Mouse (Mus musculus) CH12.LX (cell line): Measurements from ENCODE around the gene Iqcc. TPM values are rescaled to one million over a fixed set of nuclear protein-coding genes. Genes with fewer than 3 reads are reported as not detected.
A peak's percentile ranks its signal among the peaks of the same experiment; 100 is the strongest.

ENCODE experiments used
- DNase-seq: peaks from one replicate; pipeline ENCODE4 v3.0.0-alpha.2; 2013; ENCODE audit errors: extremely low read depth
- H3K27ac ChIP-seq: 2 replicates; pipeline ENCODE4 v1.5.1; 2012; ENCODE audit warnings: low read depth, mild to moderate bottlenecking, control low read depth, moderate library complexity; ENCODE audit not compliant: insufficient read depth
- H3K27me3 ChIP-seq: replicated peaks from 2 replicates; pipeline ENCODE3; 2012; ENCODE audit warnings: inconsistent platforms
- H3K36me3 ChIP-seq, 2 experiments: replicated peaks in 1 of 2; 2 replicates each; pipeline versions ENCODE3 to v1.6.1; 2012; ENCODE audit warnings: inconsistent platforms in 1 of 2, low read length in 1 of 2, mild to moderate bottlenecking in 1 of 2, mixed read lengths in 1 of 2, moderate library complexity in 1 of 2; ENCODE audit not compliant: control insufficient read depth in 1 of 2, insufficient read depth in 1 of 2
- H3K4me1 ChIP-seq, 2 experiments: 2 replicates each; pipeline ENCODE4 v1.6.1; 2012; ENCODE audit warnings: inconsistent platforms in 1 of 2, moderate library complexity in 1 of 2; ENCODE audit not compliant: insufficient read depth in 2 of 2, control insufficient read depth in 1 of 2
- H3K4me2 ChIP-seq: 2 replicates; pipeline ENCODE4 v1.6.1; 2012; ENCODE audit warnings: low read depth, mild to moderate bottlenecking, control low read depth; ENCODE audit not compliant: poor library complexity, insufficient read depth, severe bottlenecking
- H3K4me3 ChIP-seq, 3 experiments: fragments of 150-350 bp in 1 of 3; sonication (generic) in 1 of 3; replicated peaks in 1 of 3; 2 replicates each; pipeline versions ENCODE3 to v1.5.1; 2011 to 2012; ENCODE audit warnings: low read depth in 2 of 3, low read length in 2 of 3, mild to moderate bottlenecking in 2 of 3, moderate library complexity in 2 of 3, control low read depth in 1 of 3, improper control_type of control experiment in 1 of 3, inconsistent platforms in 1 of 3, mixed read lengths in 1 of 3; ENCODE audit not compliant: poor library complexity in 1 of 3
- H3K79me2 ChIP-seq: replicated peaks from 2 replicates; pipeline ENCODE4 v1.6.1; 2012; ENCODE audit warnings: mild to moderate bottlenecking, moderate library complexity; ENCODE audit not compliant: control insufficient read depth, poor library complexity, insufficient read depth, severe bottlenecking; ENCODE audit errors: extremely low read depth
- H3K9ac ChIP-seq: 2 replicates; pipeline ENCODE4 v1.6.1; 2012; ENCODE audit warnings: low read depth, mild to moderate bottlenecking, control low read depth, moderate library complexity; ENCODE audit not compliant: insufficient read depth
- H3K9me3 ChIP-seq: replicated peaks from 2 replicates; pipeline ENCODE3; 2012; ENCODE audit warnings: low read length, inconsistent platforms, mixed read lengths
- BHLHE40 ChIP-seq: IDR thresholded peaks from 2 replicates; pipeline ENCODE4 v1.6.1; 2011; ENCODE audit warnings: mild to moderate bottlenecking, low read depth, low read length, improper control_type of control experiment
- CHD1 ChIP-seq: IDR thresholded peaks from 2 replicates; pipeline ENCODE4 v1.6.1; 2012; ENCODE audit warnings: low read depth, low read length, improper control_type of control experiment, inconsistent platforms
- CHD2 ChIP-seq: IDR thresholded peaks from 2 replicates; pipeline ENCODE4 v1.6.1; 2011; ENCODE audit warnings: low read length, improper control_type of control experiment
- CTCF ChIP-seq, 2 experiments: IDR thresholded peaks in 1 of 2; conservative IDR thresholded peaks in 1 of 2; 2 replicates each; pipeline ENCODE4 v1.5.1; 2011 to 2012; ENCODE audit warnings: low read depth in 2 of 2, low read length in 2 of 2, improper control_type of control experiment in 1 of 2, inconsistent platforms in 1 of 2, mild to moderate bottlenecking in 1 of 2, moderate library complexity in 1 of 2
- EP300 ChIP-seq: IDR thresholded peaks from 2 replicates; pipeline ENCODE4 v1.6.1; 2011; ENCODE audit warnings: low read length, improper control_type of control experiment
- ETS1 ChIP-seq: conservative IDR thresholded peaks from 2 replicates; pipeline ENCODE4 v1.6.1; 2012; ENCODE audit warnings: low read depth, mild to moderate bottlenecking, inconsistent platforms, low read length, improper control_type of control experiment, moderate library complexity
- GABPA ChIP-seq: IDR thresholded peaks from 2 replicates; pipeline ENCODE4 v1.6.1; 2012; ENCODE audit warnings: low read depth, low read length, improper control_type of control experiment, inconsistent platforms; ENCODE audit not compliant: insufficient replicate concordance
- HCFC1 ChIP-seq: IDR thresholded peaks from 2 replicates; pipeline ENCODE4 v1.6.1; 2012; ENCODE audit warnings: low read depth, mild to moderate bottlenecking, inconsistent platforms, low read length, improper control_type of control experiment
- JUN ChIP-seq: IDR thresholded peaks from 2 replicates; pipeline ENCODE4 v1.6.1; 2011; ENCODE audit warnings: low read depth, mild to moderate bottlenecking, low read length, improper control_type of control experiment, moderate library complexity; ENCODE audit not compliant: insufficient read depth
- KAT2A ChIP-seq: IDR thresholded peaks from 2 replicates; pipeline ENCODE4 v1.6.1; 2012; ENCODE audit warnings: low read length, improper control_type of control experiment, inconsistent platforms; ENCODE audit not compliant: insufficient replicate concordance
- MAFK ChIP-seq: IDR thresholded peaks from 2 replicates; pipeline ENCODE4 v1.6.1; 2011; ENCODE audit warnings: low read length, improper control_type of control experiment; ENCODE audit not compliant: insufficient replicate concordance
- MAX ChIP-seq: IDR thresholded peaks from 2 replicates; pipeline ENCODE4 v1.6.1; 2011; ENCODE audit warnings: low read length, improper control_type of control experiment
- MAZ ChIP-seq: IDR thresholded peaks from 2 replicates; pipeline ENCODE4 v1.6.1; 2012; ENCODE audit warnings: low read depth, mild to moderate bottlenecking, inconsistent platforms, low read length, improper control_type of control experiment, moderate library complexity
- MEF2A ChIP-seq: IDR thresholded peaks from 2 replicates; pipeline ENCODE4 v1.6.1; 2014; ENCODE audit warnings: low read depth, mild to moderate bottlenecking, inconsistent platforms, low read length, improper control_type of control experiment, borderline replicate concordance
- MXI1 ChIP-seq: IDR thresholded peaks from 2 replicates; pipeline ENCODE4 v1.6.1; 2011; ENCODE audit warnings: mild to moderate bottlenecking, low read depth, low read length, improper control_type of control experiment
- MYC ChIP-seq: IDR thresholded peaks from 2 replicates; pipeline ENCODE4 v1.6.1; 2011; ENCODE audit warnings: low read depth, mild to moderate bottlenecking, improper control_type of control experiment, low read length
- POLR2A ChIP-seq: IDR thresholded peaks from 2 replicates; pipeline ENCODE4 v1.6.1; 2011; ENCODE audit warnings: low read depth, mild to moderate bottlenecking, improper control_type of control experiment, low read length
- POLR2AphosphoS2 ChIP-seq: IDR thresholded peaks from 2 replicates; pipeline ENCODE4 v1.6.1; 2011; ENCODE audit warnings: low read depth, low read length, improper control_type of control experiment
- RCOR1 ChIP-seq: conservative IDR thresholded peaks from 2 replicates; pipeline ENCODE4 v1.6.1; 2012; ENCODE audit warnings: low read depth, mild to moderate bottlenecking, inconsistent platforms, low read length, improper control_type of control experiment
- SIN3A ChIP-seq: IDR thresholded peaks from 2 replicates; pipeline ENCODE4 v1.6.1; 2012; ENCODE audit warnings: low read length, improper control_type of control experiment, inconsistent platforms
- SMC3 ChIP-seq: IDR thresholded peaks from 2 replicates; pipeline ENCODE4 v1.6.1; 2011; ENCODE audit warnings: low read depth, low read length, improper control_type of control experiment
- TBP ChIP-seq: conservative IDR thresholded peaks from 2 replicates; pipeline ENCODE4 v1.6.1; 2011; ENCODE audit warnings: low read depth, low read length, improper control_type of control experiment
- UBTF ChIP-seq: IDR thresholded peaks from 2 replicates; pipeline ENCODE4 v1.6.1; 2012; ENCODE audit warnings: low read depth, mild to moderate bottlenecking, inconsistent platforms, low read length, improper control_type of control experiment, moderate library complexity
- USF2 ChIP-seq: conservative IDR thresholded peaks from 2 replicates; pipeline ENCODE4 v1.6.1; 2011; ENCODE audit warnings: low read depth, low read length, improper control_type of control experiment
- ZKSCAN1 ChIP-seq: IDR thresholded peaks from 2 replicates; pipeline ENCODE4 v1.6.1; 2012; ENCODE audit warnings: low read depth, inconsistent platforms, low read length, improper control_type of control experiment, borderline replicate concordance
- ZMIZ1 ChIP-seq: IDR thresholded peaks from 2 replicates; pipeline ENCODE4 v1.6.1; 2012; ENCODE audit warnings: low read depth, mild to moderate bottlenecking, inconsistent platforms, low read length, improper control_type of control experiment
- ZNF384 ChIP-seq: IDR thresholded peaks from 2 replicates; pipeline ENCODE4 v1.6.1; 2012; ENCODE audit warnings: low read depth, low read length, improper control_type of control experiment, inconsistent platforms
- dilution Hi-C: fragments of 300-500 bp; cut with MboI; formaldehyde crosslinking; loops from 2 replicates; pipeline ENCODE4 v1.14.3; 2020; ENCODE audit warnings: low sequenced_read_pairs; ENCODE audit not compliant: extremely low pct_unique_long_range_greater_than_20kb, extremely low pct_ligation_motif_present
- in situ Hi-C: fragments of 300-500 bp; cut with MboI; formaldehyde crosslinking; loops from 3 replicates; pipeline ENCODE4 v1.14.3; 2019; ENCODE audit warnings: low sequenced_read_pairs, low pct_ligation_motif_present, low pct_unique_long_range_greater_than_20kb, mixed read lengths
- polyA plus RNA-seq: library from polyadenylated mRNA; unstranded; fragments of >175 nt; gene quantifications from 2 replicates; pipeline ENCODE4 v1.2.1, GENCODE M21; 2012; ENCODE audit warnings: low read depth; ENCODE audit not compliant: insufficient read length
- total RNA-seq, 2 experiments: library from RNA; depleted of rRNA; stranded (reverse); fragments of 300-350 nt in 1 of 2; fragments of >200 nt in 1 of 2; gene quantifications; 2 replicates each; pipeline ENCODE4 v1.2.3; 2012 to 2014

Iqcc gene
- total and polyA plus RNA-seq, 3 experiments = 13.5 to 27.0 (median 18.4) TPM

- TF ChIP-seq TBP (peak; percentile 78), MAFK (no peak), SMC3 (no peak), CHD2 (peak; percentile 93), MXI1 (no peak; the same call in 1 of the 2 replicates), MAX (no peak), POLR2AphosphoS2 (no peak), MEF2A (peak; percentile 80; the same call in 1 of the 2 replicates), CTCF (conservative IDR thresholded peaks at IDR 0.05 in 1 of 2, IDR thresholded peaks at IDR 0.05 in 1 of 2; ENCODE audit: low read depth in 2 of 2, low read length in 2 of 2) (no peak), JUN (no peak; the same call in 1 of the 2 replicates), BHLHE40 (peak; percentile 41; the same call in 1 of the 2 replicates), ZMIZ1 (no peak)
These were observed 34.5 kb downstream of the Iqcc start (continued) for GRCm38 (mm10) chr4:129584370-129584769.

- H3K36me3 ChIP-seq = no peaks in the 10 kb centered on the region
- TF ChIP-seq EP300 = no peak
- TF ChIP-seq MYC = no peak
- TF ChIP-seq USF2 = no peak
- peak; percentile 9 to 47; a peak in 2 of 4 replicates for TF ChIP-seq CTCF (conservative IDR thresholded peaks at IDR 0.05 in 1 of 2, IDR thresholded peaks at IDR 0.05 in 1 of 2; ENCODE audit: low read depth in 2 of 2, low read length in 2 of 2)
- TF ChIP-seq CHD1 = no peak
- TF ChIP-seq JUN = no peak
- no peak for TF ChIP-seq MAZ
- no peaks in the 10 kb centered on the region for H3K27me3 ChIP-seq
- in situ Hi-C loops = no loop called here
- no peak overlapping the region for H3K4me2 ChIP-seq
- dilution Hi-C loops = no loop called here
- no peak overlapping the region for H3K4me3 ChIP-seq
- no peak overlapping the region for H3K9ac ChIP-seq
- peaks cover 8% of the 10 kb centered on the region; the same call in 1 of the 2 replicates for H3K79me2 ChIP-seq
- DNase-seq = no peak
- peaks cover 21 to 54% of the 10 kb centered on the region in 2 experiments for H3K4me1 ChIP-seq
- no peaks in the 10 kb centered on the region for H3K9me3 ChIP-seq
- H3K27ac ChIP-seq = no peak overlapping the region
These were observed 36.6 kb downstream of the Iqcc start for GRCm38 (mm10) chr4:129582251-129582650.

GRCm38 (mm10) chr4:129580347-129580746 is 38.6 kb downstream of the Iqcc start:
- Histone ChIP-seq H3K79me2 (no peaks in the 10 kb centered on the region), H3K4me2 (peak overlapping the region; percentile 24; the same call in 1 of the 2 replicates), H3K36me3 (no peaks in the 10 kb centered on the region), H3K9ac (no peak overlapping the region), H3K9me3 (no peaks in the 10 kb centered on the region), H3K4me3 (peak overlapping the region in 1 of 3 experiments; percentile 38), H3K27ac (peak overlapping the region; percentile 90), H3K4me1 (peaks cover 18 to 59% of the 10 kb centered on the region in 2 experiments), H3K27me3 (no peaks in the 10 kb centered on the region)
- in situ Hi-C loops = no loop called here
- peak; percentile 98 for DNase-seq
- dilution Hi-C loops = no loop called here
- TF ChIP-seq MYC = peak; percentile 97
- peak; percentile 93 for TF ChIP-seq MEF2A
- TF ChIP-seq KAT2A = no peak
- TF ChIP-seq EP300 = peak; percentile 94
- peak; percentile 98 for TF ChIP-seq TBP
- peak; percentile 53 for TF ChIP-seq ZNF384
- TF ChIP-seq HCFC1 = peak; percentile 78
- TF ChIP-seq MAZ = peak; percentile 77; the same call in 1 of the 2 replicates
- TF ChIP-seq GABPA = no peak
- no peak for TF ChIP-seq ZMIZ1
- TF ChIP-seq CHD2 = peak; percentile 81
- no peak for TF ChIP-seq CHD1
- TF ChIP-seq RCOR1 = peak; percentile 97
- TF ChIP-seq SMC3 = peak; percentile 15; the same call in 1 of the 2 replicates
- TF ChIP-seq POLR2A = peak; percentile 45; the same call in 1 of the 2 replicates
- TF ChIP-seq BHLHE40 = peak; percentile 99
- no peak for TF ChIP-seq POLR2AphosphoS2
- TF ChIP-seq SIN3A = peak; percentile 93; the same call in 1 of the 2 replicates
- peak; percentile 99 for TF ChIP-seq ETS1
- no peak; the same call in 1 of the 2 replicates for TF ChIP-seq ZKSCAN1
- no peak; a peak in 1 of 4 replicates for TF ChIP-seq CTCF (conservative IDR thresholded peaks at IDR 0.05 in 1 of 2, IDR thresholded peaks at IDR 0.05 in 1 of 2; ENCODE audit: low read depth in 2 of 2, low read length in 2 of 2)
- no peak for TF ChIP-seq UBTF
